Mouse (Mus musculus): Measurements from ENCODE around the gene Kif3b. TPM values are rescaled to one million over a fixed set of nuclear protein-coding genes. Genes with fewer than 3 reads are reported as not detected.
"Not testable (repeated sequence)": the region's sequence is repeated elsewhere in the genome, so short reads cannot be mapped to it uniquely, and the experiment has no call there.

Gene Kif3b
- polyA plus RNA-seq, 1 experiment from 2014 or later = 1.7 TPM

DNA sequence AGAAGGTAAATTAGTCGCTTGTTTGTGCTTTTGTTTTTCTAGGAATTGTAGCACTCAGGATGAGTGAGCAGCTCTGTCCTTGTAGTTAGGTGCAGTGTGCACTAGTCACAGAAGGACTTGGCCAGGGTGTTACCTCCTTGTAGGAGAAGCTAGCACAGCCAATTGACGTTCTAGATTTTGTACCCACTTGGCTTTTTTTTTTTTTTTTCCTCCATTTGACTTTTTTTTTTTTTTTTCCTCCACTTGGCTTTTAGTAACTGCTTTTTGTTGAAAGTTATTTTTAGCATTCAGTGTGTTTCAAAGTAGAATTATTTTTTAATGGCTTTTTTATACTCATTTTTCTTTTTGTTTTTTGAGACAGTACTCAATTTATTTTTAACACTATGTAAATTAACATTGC, 63.4 kb downstream of the Kif3b start:
- 84% methylated on average over 2 of the region's 2 CpGs for WGBS (ENCODE audit: insufficient replicate concordance)
- TF ChIP-seq CTCF (IDR thresholded peaks at IDR 0.05; ENCODE audit: low read depth) (no peak), EP300 (IDR thresholded peaks at IDR 0.05; ENCODE audit: low read depth) (no peak)

DNA sequence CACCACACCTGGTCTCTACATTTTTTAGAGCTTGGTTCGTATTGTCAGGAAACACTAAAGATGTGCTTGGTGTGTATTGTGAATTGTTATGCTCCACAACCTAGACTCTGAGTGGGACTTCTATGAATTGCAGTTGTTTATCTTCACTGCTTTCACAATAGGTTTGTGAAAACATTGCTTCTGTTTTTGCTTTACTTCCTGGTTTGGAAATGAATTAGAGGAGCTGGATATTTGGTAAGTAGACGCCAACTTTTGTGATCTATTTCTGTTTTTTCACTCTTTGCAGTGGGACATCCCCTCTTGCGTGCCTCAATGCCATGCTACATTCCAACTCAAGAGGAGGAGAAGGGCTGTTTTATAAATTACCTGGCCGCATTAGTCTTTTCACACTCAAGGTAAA, 65.6 kb downstream of the Kif3b start:
- Histone ChIP-seq H3K9me3 (ENCODE audit: low read length) (no peaks in the 10 kb centered on the region), H3K36me3 (replicated peaks; ENCODE audit: insufficient read depth, low read length) (peaks cover 69% of the 10 kb centered on the region), H3K9ac (replicated peaks) (no peak overlapping the region), H3K4me1 (ENCODE audit: insufficient read depth) (no peaks in the 10 kb centered on the region), H3K27ac (ENCODE audit: low read depth) (no peak overlapping the region), H3K4me2 (ENCODE audit: low read depth, low read length) (no peak overlapping the region), H3K4me3 (ENCODE audit: low read depth, low read length) (no peak overlapping the region), H3K27me3 (ENCODE audit: insufficient read depth, low read length) (no peaks in the 10 kb centered on the region)
- WGBS (ENCODE audit: insufficient replicate concordance) = 81% methylated on average over 4 of the region's 4 CpGs
- no peak for TF ChIP-seq CTCF (IDR thresholded peaks at IDR 0.05; ENCODE audit: low read depth)
- no peak for TF ChIP-seq EP300 (IDR thresholded peaks at IDR 0.05; ENCODE audit: low read depth)
- DNase-seq (no peak), ATAC-seq (no peak)

More for the DNA sequence above, 63.4 kb downstream of the Kif3b start:
- Histone ChIP-seq H3K36me3 (replicated peaks; ENCODE audit: insufficient read depth, low read length) (peaks cover 65% of the 10 kb centered on the region), H3K4me1 (ENCODE audit: insufficient read depth) (peaks cover 18% of the 10 kb centered on the region), H3K4me3 (ENCODE audit: low read depth, low read length) (no peak overlapping the region), H3K27ac (ENCODE audit: low read depth) (no peak overlapping the region), H3K9ac (replicated peaks) (no peak overlapping the region), H3K4me2 (ENCODE audit: low read depth, low read length) (no peak overlapping the region), H3K9me3 (ENCODE audit: low read length) (no peaks in the 10 kb centered on the region), H3K27me3 (ENCODE audit: insufficient read depth, low read length) (no peaks in the 10 kb centered on the region)
- ATAC-seq = no peak
- DNase-seq = no peak

DNA sequence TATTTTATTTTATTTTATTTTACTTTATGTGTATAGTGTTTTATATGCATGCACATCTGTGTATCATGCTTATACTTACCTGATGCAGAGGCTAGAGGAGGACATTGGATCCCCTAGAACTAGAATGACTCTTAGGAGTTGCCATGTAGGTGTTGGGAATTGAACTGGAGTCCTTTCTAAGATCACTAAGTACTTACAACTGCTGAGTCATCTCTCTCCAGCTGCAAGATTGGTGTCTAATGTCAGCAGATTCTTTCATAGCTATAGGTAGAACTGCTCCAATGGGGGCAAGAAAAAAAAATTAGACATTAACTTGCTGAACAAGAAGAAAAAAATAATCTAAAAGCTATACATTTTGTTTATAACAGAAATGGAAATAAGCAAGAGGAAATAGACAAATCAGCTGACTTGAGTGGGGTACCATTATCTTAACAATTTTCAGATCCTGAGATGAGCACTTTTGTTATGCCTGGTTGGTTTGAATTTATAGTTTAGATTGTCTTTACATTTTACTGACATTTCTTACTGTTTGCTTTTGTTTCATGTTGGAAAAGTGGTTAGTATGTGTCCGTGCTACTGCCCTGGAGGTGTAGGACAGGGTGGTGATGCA, 70.0 kb downstream of the Kif3b start:
- Histone ChIP-seq H3K9me3 (ENCODE audit: low read length) (no peaks in the 10 kb centered on the region), H3K9ac (replicated peaks) (no peak overlapping the region), H3K4me3 (ENCODE audit: low read depth, low read length) (no peak overlapping the region), H3K27ac (ENCODE audit: low read depth) (no peak overlapping the region), H3K27me3 (ENCODE audit: insufficient read depth, low read length) (no peaks in the 10 kb centered on the region), H3K4me2 (ENCODE audit: low read depth, low read length) (no peak overlapping the region), H3K36me3 (replicated peaks; ENCODE audit: insufficient read depth, low read length) (peaks cover 68% of the 10 kb centered on the region), H3K4me1 (ENCODE audit: insufficient read depth) (no peaks in the 10 kb centered on the region)
- WGBS (ENCODE audit: insufficient replicate concordance) = 88% methylated on average over 1 of the region's 1 CpGs
- DNase-seq = no peak
- ATAC-seq = no peak
- TF ChIP-seq EP300 (IDR thresholded peaks at IDR 0.05; ENCODE audit: low read depth) (no peak), CTCF (IDR thresholded peaks at IDR 0.05; ENCODE audit: low read depth) (no peak)

DNA sequence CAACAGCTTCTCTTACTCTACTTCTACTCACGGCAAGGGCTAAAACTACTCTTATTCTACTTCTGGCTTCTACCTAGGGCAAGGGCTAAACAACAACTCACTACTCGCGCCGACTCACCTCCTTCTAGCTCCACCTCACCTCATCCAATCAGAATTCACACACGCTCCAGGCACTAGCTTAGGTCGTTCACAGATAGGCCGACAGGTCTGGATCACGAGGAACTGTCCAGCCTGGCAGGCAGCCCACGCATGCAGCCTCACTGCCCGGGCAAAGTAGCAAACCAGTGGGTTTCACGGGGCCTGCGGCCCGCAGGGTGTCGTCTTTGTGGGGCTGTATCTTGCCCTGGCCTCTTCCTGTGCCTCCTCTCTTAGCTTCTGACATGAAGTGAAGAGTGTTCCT, 73.3 kb downstream of the Kif3b start:
- ATAC-seq; H3K27ac ChIP-seq (ENCODE audit: low read depth); DNase-seq; H3K9me3 ChIP-seq (ENCODE audit: low read length); H3K4me3 ChIP-seq (ENCODE audit: low read depth, low read length); H3K9ac ChIP-seq (replicated peaks); H3K4me1 ChIP-seq (ENCODE audit: insufficient read depth); H3K27me3 ChIP-seq (ENCODE audit: insufficient read depth, low read length); H3K4me2 ChIP-seq (ENCODE audit: low read depth, low read length): not testable (repeated sequence)
- 84% methylated on average over 14 of the region's 14 CpGs for WGBS (ENCODE audit: insufficient replicate concordance)
- peaks cover 65% of the 10 kb centered on the region for H3K36me3 ChIP-seq (replicated peaks; ENCODE audit: insufficient read depth, low read length)

DNA sequence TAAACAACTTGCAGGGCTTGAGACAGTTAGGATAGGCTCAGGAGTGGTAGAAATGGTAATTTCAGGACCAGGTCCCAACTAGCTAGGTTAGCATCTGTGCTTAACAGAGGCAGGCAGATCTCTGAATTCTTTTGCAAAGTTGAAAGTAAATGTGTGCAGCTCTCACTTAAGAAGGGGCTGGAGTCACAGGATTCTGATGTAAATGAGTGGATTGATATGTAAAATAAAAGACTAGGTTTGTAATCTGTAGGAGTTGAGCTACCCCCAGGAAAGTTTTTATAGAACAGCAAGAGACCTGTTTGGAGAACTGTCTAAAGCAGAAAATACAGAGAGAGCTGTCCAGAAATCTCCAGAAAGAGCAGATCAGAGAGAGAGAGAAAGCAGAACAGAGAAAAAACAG, 79.7 kb downstream of the Kif3b start:
- peaks cover 39% of the 10 kb centered on the region for H3K36me3 ChIP-seq (replicated peaks; ENCODE audit: insufficient read depth, low read length)
- H3K9ac ChIP-seq (replicated peaks) = no peak overlapping the region
- no peak for DNase-seq

DNA sequence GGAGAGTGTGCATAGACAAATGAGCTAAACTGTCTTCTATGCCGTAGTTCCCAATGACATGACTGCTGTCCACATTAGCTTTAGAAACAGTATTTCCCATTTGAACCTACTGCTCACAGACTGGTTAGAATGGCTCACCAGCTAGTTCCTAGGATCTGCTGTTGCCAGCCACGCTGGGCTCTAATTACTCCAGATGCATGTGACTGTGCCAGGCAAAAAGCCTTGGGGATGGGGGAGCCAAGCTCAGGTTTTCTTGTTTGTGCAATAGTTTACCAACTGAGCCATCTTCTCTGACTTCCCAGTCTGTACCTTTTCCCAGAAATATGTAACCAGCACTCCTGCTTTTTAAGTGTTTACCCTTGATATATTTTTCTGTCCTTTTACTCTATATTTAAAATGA, 84.2 kb downstream of the Kif3b start:
- no peak overlapping the region for H3K4me2 ChIP-seq (ENCODE audit: low read depth, low read length)
- ATAC-seq (no peak), DNase-seq (no peak)
- no peaks in the 10 kb centered on the region for H3K9me3 ChIP-seq (ENCODE audit: low read length)
- H3K27me3 ChIP-seq (ENCODE audit: insufficient read depth, low read length) = no peaks in the 10 kb centered on the region
- peaks cover 3% of the 10 kb centered on the region; the same call in 1 of the 2 replicates for H3K36me3 ChIP-seq (replicated peaks; ENCODE audit: insufficient read depth, low read length)
- H3K4me1 ChIP-seq (ENCODE audit: insufficient read depth) = peaks cover 6% of the 10 kb centered on the region; the same call in 1 of the 2 replicates
- H3K4me3 ChIP-seq (ENCODE audit: low read depth, low read length) = no peak overlapping the region
- 88% methylated on average over 2 of the region's 2 CpGs for WGBS (ENCODE audit: insufficient replicate concordance)
- no peak overlapping the region for H3K9ac ChIP-seq (replicated peaks)
- TF ChIP-seq CTCF (IDR thresholded peaks at IDR 0.05; ENCODE audit: low read depth) (no peak), EP300 (IDR thresholded peaks at IDR 0.05; ENCODE audit: low read depth) (no peak)
- H3K27ac ChIP-seq (ENCODE audit: low read depth) = no peak overlapping the region

More for the DNA sequence above, 79.7 kb downstream of the Kif3b start:
- no peak for TF ChIP-seq EP300 (IDR thresholded peaks at IDR 0.05; ENCODE audit: low read depth)
- TF ChIP-seq CTCF (IDR thresholded peaks at IDR 0.05; ENCODE audit: low read depth) = no peak
- no peak for ATAC-seq
- no peak overlapping the region for H3K4me3 ChIP-seq (ENCODE audit: low read depth, low read length)
- H3K27ac ChIP-seq (ENCODE audit: low read depth) = no peak overlapping the region
- H3K4me2 ChIP-seq (ENCODE audit: low read depth, low read length) = no peak overlapping the region
- H3K27me3 ChIP-seq (ENCODE audit: insufficient read depth, low read length) = no peaks in the 10 kb centered on the region
- 0 out of 2 replicates have a peak, but pooled peaks cover 3% of the 10 kb centered on the region for H3K4me1 ChIP-seq (ENCODE audit: insufficient read depth)
- no peaks in the 10 kb centered on the region for H3K9me3 ChIP-seq (ENCODE audit: low read length)

DNA sequence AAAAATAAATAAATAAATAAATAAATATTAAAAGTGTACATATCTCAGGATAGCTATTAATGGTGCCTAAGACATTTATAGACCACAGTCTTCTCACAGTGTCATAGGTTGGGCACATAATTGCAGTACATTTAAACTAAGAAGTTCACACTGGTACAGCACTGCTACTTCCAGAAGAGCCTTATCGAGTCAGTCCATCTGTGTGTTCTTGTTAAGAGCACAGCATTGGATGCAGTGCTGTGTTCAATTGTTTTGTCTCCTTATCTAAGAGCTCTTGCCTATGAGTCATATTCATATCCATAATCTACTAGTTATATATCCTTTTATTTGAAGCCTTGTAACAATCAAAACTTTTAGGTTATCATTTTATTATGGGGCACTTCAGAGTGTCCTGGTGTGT, 89.3 kb downstream of the Kif3b start:
- Histone ChIP-seq H3K4me1 (ENCODE audit: insufficient read depth) (peaks cover 3% of the 10 kb centered on the region; the same call in 1 of the 2 replicates), H3K4me2 (ENCODE audit: low read depth, low read length) (no peak overlapping the region), H3K36me3 (replicated peaks; ENCODE audit: insufficient read depth, low read length) (peaks cover 33% of the 10 kb centered on the region), H3K9ac (replicated peaks) (no peak overlapping the region), H3K27ac (ENCODE audit: low read depth) (no peak overlapping the region), H3K4me3 (ENCODE audit: low read depth, low read length) (no peak overlapping the region), H3K27me3 (ENCODE audit: insufficient read depth, low read length) (no peaks in the 10 kb centered on the region), H3K9me3 (ENCODE audit: low read length) (no peaks in the 10 kb centered on the region)
- TF ChIP-seq EP300 (IDR thresholded peaks at IDR 0.05; ENCODE audit: low read depth) (no peak), CTCF (IDR thresholded peaks at IDR 0.05; ENCODE audit: low read depth) (no peak)
- whole genome bisulfite sequencing (ENCODE audit: insufficient replicate concordance) = 63% methylated on average over 1 of the region's 1 CpGs
- DNase-seq (no peak), ATAC-seq (no peak)

Other genes with a start within 250 kb of the Kif3b start
- gene Ccm2l, start 225.5 kb upstream of the Kif3b start, polyA plus RNA-seq (2015; fragmentation: Nextera tagmentation; extraction: Ambion mirVana) = 0.89 and 1.1 TPM in 2 replicates
- 13.3 and 14.0 TPM in 2 replicates for gene Hck, start 182.9 kb upstream of the Kif3b start, polyA plus RNA-seq (2015; fragmentation: Nextera tagmentation; extraction: Ambion mirVana)
- gene Tm9sf4, start 130.1 kb upstream of the Kif3b start, polyA plus RNA-seq (2015; fragmentation: Nextera tagmentation; extraction: Ambion mirVana) = 24.4 and 24.7 TPM in 2 replicates
- gene Tspyl3, start 66.0 kb upstream of the Kif3b start, polyA plus RNA-seq (2015; fragmentation: Nextera tagmentation; extraction: Ambion mirVana) = 1.1 TPM in 2 replicates
- gene Plagl2, start 50.0 kb upstream of the Kif3b start, polyA plus RNA-seq (2015; fragmentation: Nextera tagmentation; extraction: Ambion mirVana) = 4.3 and 4.4 TPM in 2 replicates
- 1.4 and 1.7 TPM in 2 replicates for gene Pofut1, start 49.9 kb upstream of the Kif3b start, polyA plus RNA-seq (2015; fragmentation: Nextera tagmentation; extraction: Ambion mirVana)
- 5.1 and 5.7 TPM in 2 replicates for gene Asxl1, start 54.4 kb downstream of the Kif3b start, polyA plus RNA-seq (2015; fragmentation: Nextera tagmentation; extraction: Ambion mirVana)
- not detected in 2 replicates for gene 4930404H24Rik, start 201.4 kb downstream of the Kif3b start, polyA plus RNA-seq (2015; fragmentation: Nextera tagmentation; extraction: Ambion mirVana)
- 1.7 and 1.9 TPM in 2 replicates for gene Nol4l, start 238.6 kb downstream of the Kif3b start, polyA plus RNA-seq (2015; fragmentation: Nextera tagmentation; extraction: Ambion mirVana)